Mouse (Mus musculus): ENCODE data around the gene Mpg.
"Not testable (repeated sequence)": the region's sequence is repeated elsewhere in the genome, so short reads cannot be mapped to it uniquely, and the experiment has no call there.

Gene Mpg

GRCm38 (mm10) chr11:32226124-32226871 is at the start of gene Mpg:
TSS of gene Mpg (plus strand) at chr11:32226505.
- peak; percentile 92 to 95 for DNase-seq

- DNase-seq = no peak
Observed at GRCm38 (mm10) chr11:32178506-32178905, 47.8 kb upstream of the Mpg start.

GRCm38 (mm10) chr11:32181246-32181645 is 45.1 kb upstream of the Mpg start:
- no peak for DNase-seq

GRCm38 (mm10) chr11:32181973-32182868 is 44.1 kb upstream of the Mpg start:
- peak; percentile 96 to 98 for DNase-seq

GRCm38 (mm10) chr11:32184469-32184868 is 41.8 kb upstream of the Mpg start:
- no peak for DNase-seq

GRCm38 (mm10) chr11:32186031-32186430 is 40.3 kb upstream of the Mpg start:
- no peak for DNase-seq

GRCm38 (mm10) chr11:32187256-32187655 is 39.0 kb upstream of the Mpg start:
- no peak for DNase-seq

- no peak for DNase-seq
Observed at GRCm38 (mm10) chr11:32188881-32189280, 37.4 kb upstream of the Mpg start.

GRCm38 (mm10) chr11:32189434-32189833 is 36.9 kb upstream of the Mpg start:
- no peak for DNase-seq

- peak; percentile 40 to 47 for DNase-seq
Observed at GRCm38 (mm10) chr11:32190119-32190518, 36.2 kb upstream of the Mpg start.

GRCm38 (mm10) chr11:32190603-32191110 is 35.6 kb upstream of the Mpg start:
- DNase-seq = peak; percentile 26 to 29

- no peak for DNase-seq
Observed at GRCm38 (mm10) chr11:32193156-32193555, 33.1 kb upstream of the Mpg start.

GRCm38 (mm10) chr11:32194086-32194485 is 32.2 kb upstream of the Mpg start:
- DNase-seq = no peak

- DNase-seq = no peak
Observed at GRCm38 (mm10) chr11:32194626-32195025, 31.7 kb upstream of the Mpg start.

- no peak for DNase-seq
Observed at GRCm38 (mm10) chr11:32195867-32196540, 30.3 kb upstream of the Mpg start.

- DNase-seq = no peak
Observed at GRCm38 (mm10) chr11:32196727-32197126, 29.6 kb upstream of the Mpg start.

- DNase-seq = no peak
Observed at GRCm38 (mm10) chr11:32197766-32198165, 28.5 kb upstream of the Mpg start.

- no peak for DNase-seq
Observed at GRCm38 (mm10) chr11:32198256-32198955, 27.9 kb upstream of the Mpg start.

- DNase-seq = no peak
Observed at GRCm38 (mm10) chr11:32199230-32199629, 27.1 kb upstream of the Mpg start.

- DNase-seq = no peak
Observed at GRCm38 (mm10) chr11:32200075-32200601, 26.2 kb upstream of the Mpg start, which contains the start of gene Il9r. TSS of gene Il9r (minus strand) at chr11:32200279.

- DNase-seq = not testable (repeated sequence)
Observed at GRCm38 (mm10) chr11:32200992-32201391, 25.3 kb upstream of the Mpg start.

Measured in cerebellum, postnatal 10 days (tissue).